Mouse (Mus musculus) kidney, postnatal 25 days (tissue): Measurements from ENCODE around the gene Tns1.
A peak's percentile ranks its signal among the peaks of the same experiment; 100 is the strongest.

Experiments
- DNase-seq, 2 experiments: peaks; one replicate each; pipeline ENCODE4 v3.0.0; 2021; ENCODE audit warnings: mixed read lengths in 2 of 2

Gene Tns1

DNA sequence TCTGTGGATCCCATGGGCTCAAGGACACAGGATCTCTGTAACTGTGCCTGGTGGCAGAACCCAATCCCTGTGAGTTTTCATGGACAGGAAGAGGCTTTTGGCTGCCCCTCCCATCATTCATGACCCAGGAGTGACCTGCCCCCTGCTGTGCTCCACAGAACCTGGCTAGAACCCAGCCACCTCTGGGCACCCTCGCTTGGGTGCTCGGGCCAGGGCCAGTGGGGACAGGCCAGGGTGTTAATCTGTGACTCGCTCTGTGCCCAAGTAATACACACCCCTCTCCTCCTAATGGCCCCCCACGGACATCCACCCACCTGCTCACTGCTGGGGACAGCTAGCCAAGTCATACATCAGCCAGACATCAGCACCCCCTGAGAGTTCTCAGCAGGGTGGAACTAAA lies 65.9 kb downstream of the Tns1 start:
- peak; percentile 91 to 98 for DNase-seq

DNA sequence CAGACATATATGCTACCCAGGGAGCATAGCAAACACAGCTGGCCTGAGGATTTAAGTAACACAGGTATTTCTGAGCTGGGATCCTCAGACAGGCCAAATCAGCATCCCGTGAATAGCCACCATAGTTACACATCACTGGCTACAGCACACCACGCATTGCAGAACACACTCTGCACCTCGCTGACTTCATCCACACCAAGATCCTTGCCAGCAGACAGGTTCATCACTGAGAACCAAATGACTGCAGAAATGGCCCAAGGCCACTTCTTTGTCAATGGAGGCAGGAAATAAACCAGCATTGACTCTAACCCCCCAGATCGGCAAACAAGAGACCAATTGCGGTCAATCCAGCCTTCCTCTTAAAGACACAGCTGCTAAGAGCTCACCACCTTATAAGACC lies 66.7 kb downstream of the Tns1 start:
- DNase-seq: peak; percentile 54 to 85

DNA sequence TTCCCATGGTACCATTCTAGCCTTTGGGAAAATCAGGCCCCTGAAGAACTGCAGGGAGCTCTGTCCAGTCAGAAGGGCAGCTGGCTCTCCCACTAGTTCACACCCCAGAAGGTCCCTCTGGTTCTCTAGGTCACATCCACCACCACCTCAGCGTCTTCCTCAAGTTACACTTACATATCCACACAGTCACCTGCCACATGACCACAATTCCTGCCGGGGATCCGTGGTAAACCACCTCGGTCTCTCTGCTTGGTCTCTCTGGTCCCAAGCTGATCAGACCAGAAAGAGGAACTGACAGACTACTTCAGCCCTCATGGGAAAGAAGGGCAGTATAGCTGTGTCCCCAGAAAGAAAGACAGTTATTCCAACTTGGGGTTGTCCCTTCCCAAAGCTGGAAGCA lies 68.7 kb downstream of the Tns1 start:
- no peak for DNase-seq

DNA sequence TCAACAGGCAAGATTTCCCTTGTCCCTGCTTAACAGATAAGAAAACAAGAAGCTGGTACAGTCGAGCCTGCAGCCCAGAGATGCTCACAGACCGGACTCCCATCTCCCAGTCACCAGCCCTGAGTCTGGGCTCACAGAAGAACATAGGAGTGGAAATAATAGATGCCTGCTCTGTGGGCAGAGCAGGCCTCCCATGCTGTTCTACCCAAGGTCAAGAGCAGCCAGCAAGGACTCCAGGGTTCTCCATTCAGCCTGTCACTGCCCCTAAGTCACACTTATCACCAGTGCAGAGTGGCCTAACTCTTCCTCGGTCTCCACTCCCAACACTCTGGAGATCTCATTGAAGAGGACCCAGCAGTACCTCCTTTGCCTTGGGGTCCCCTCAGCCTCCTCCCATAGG lies 69.8 kb downstream of the Tns1 start:
- DNase-seq: no peak

DNA sequence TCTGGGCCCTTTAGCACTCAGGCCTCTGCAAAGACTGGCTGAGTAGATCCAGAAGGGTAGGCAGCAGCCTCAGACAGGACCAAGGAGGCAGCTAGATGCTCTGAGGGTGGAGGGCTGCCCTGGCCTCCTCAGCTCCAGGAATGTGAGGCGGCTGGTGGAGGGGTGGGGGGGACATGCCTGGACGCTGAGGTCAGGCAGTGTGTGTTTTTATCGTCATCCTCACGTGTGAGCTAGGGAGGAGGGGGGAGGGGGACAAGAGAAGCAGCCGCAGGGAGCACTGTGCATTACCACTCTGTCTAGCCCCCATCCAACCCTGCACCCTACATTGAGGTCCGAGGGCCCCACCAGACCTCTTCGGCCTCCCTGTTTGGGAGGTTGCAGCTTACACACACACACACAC lies 70.2 kb downstream of the Tns1 start:
- DNase-seq: peak in 1 of 2 experiments; percentile 73

DNA sequence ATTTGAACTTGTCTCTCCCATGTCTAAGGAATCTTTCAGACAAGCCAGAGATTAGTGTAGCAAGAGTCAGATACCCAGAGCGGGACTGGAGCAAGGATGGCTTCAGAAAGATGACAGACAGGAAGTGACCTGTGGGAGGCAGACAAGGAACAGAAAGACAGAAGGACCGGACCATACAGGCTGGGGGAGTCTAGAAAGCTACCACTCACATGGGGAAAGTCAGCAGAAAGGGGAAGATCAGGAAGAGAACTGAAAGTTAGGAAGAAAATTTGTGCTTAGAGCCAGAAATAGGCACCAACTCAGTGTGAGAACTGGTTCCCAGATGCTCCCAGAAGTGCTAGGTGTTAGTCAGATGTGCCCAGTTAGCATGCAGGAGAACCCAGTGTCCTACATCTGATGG lies 71.2 kb downstream of the Tns1 start:
- DNase-seq: no peak

DNA sequence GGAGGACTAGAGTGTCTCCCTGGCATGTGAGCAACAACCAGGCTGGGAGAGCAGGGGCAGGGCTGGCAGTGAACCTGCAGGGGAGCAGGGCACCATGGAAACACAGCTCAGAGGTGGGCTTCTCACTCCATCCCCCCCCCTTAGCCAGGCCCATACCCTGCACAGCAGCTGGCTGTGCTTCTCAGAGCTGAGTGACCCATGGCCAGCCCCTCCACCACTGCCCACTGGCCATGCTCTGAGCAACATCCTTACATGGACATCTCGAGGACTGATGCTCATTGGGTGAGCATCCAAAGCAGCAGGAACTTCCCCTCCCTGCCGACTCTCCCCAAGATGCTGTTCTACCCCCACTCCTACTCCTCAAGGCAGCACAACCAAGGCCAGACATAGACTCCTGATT lies 72.9 kb downstream of the Tns1 start:
- no peak for DNase-seq

DNA sequence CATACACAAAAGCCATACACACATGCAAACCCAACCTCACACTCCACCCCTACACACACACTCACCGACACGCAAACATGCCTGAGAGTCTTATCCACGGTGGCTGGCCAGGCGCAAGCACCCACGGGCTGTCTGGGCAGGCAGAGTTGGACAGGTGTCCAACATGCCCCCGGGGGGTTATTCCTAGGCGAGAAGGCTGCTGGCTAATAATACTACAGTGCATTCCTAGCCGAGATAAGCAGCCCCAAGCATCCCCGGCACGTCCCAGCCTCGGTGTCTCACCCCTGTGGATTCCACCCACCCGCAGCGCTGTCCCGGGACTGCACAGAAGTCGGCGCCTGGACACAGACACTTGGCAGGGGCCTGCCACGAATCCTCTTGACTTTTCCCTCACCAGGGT lies 74.8 kb downstream of the Tns1 start:
- peak in 1 of 2 experiments; percentile 64 for DNase-seq

DNA sequence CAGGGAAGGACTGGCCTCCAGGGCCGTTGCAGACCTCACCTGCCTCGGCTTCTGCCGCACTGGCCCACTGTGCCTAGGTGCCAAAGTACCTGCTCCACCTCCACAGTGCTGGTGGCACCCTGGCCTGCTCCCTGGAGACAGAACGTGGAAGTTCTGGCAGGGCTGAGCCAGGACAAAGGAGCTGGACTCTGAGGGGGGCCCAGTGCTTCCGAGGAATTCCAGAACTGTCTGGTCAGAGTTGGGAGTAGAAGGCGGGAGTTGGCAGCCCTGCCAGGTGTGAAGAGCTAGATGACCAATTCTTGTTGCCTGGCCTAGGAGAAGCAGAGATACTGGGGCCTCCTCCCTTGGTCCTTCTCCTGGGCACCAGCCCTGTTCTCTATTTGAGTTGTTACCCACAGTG lies 76.5 kb downstream of the Tns1 start:
- DNase-seq: peak; percentile 92 to 97

DNA sequence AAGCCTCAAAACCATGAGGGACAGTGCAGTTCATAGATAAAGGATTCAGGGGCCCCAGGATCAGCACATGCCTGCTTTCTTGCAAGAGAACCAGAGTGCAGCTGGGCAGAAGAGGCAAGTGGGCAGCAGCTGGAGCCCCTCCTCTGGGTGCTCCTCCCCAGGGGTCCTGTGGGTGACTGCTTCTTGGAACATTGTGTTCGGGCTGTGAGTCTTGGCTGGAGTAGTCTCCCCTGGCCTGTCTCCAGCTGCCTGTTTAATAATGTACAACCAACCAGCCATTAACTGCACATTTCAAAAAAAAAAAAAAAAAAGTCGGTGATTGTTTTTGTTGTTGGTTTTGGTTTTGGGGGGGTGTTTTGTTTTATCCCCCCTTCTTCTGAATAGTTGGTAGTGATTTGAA lies 76.9 kb downstream of the Tns1 start:
- DNase-seq: peak; percentile 92 to 95

DNA sequence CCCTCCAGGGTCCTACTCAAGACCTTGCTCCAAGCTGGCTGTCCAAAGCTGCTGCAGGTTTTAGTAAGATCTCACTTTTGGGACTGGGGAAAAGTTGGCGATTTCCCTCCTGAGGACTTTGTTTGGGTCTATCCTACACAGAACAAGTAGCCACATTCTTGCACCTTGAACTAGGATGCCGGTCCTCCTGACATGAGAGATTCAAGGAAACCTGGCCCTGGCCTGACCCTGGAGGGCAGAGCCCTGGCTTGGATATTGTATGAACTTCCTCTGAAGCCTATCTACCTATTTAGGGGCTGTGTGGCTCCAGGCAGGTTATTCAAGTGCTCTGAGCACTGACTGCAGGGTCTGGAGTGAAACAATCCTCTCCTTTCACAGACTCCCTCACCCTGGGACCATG lies 79.2 kb downstream of the Tns1 start:
- peak in 1 of 2 experiments; percentile 61 for DNase-seq

DNA sequence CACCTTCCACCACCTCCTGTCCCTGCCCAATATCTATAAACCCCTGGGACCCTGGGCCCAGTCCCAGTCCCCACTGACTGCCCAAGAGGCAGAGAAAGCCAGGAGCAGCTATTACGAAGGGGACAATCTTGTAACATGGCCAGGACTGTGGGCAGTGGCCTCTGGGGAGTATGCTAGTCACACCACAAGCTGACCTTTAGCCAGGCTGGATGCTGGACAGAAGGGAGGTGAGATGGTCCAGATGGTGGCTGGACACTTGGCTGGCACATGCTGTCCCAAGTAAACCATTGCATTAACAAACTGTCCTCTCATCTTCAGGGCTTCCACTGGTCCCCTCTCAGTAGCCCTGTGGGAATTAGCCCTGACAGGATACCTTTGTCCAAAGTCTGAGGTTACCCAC lies 79.8 kb downstream of the Tns1 start:
- DNase-seq: peak; percentile 72 to 93

DNA sequence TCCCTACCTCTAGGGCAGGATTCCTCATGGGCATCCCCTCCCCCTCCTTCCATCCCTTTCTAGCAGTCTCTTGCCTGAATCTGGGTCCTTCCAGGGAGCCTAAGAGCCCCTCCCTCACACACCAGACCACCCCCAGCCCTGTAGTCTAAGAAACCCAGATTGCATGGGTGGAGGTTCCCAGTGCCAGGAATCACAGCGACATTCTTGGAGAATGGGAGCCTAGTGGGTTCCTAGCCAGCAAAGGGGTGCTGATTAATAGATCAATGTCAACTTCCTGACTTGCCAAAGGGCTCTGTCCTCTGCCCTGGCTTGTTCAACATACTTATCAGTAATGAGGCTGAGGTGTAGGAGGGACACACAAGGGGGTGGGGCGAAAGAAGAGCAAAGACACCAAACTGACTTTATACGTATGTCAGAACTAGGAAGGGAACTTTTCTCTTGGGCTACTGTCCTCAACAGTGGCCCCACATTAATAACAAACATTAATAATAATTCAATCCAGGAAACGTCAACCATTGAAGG lies 80.6 kb downstream of the Tns1 start:
- DNase-seq: peak in 1 of 2 experiments; percentile 51

DNA sequence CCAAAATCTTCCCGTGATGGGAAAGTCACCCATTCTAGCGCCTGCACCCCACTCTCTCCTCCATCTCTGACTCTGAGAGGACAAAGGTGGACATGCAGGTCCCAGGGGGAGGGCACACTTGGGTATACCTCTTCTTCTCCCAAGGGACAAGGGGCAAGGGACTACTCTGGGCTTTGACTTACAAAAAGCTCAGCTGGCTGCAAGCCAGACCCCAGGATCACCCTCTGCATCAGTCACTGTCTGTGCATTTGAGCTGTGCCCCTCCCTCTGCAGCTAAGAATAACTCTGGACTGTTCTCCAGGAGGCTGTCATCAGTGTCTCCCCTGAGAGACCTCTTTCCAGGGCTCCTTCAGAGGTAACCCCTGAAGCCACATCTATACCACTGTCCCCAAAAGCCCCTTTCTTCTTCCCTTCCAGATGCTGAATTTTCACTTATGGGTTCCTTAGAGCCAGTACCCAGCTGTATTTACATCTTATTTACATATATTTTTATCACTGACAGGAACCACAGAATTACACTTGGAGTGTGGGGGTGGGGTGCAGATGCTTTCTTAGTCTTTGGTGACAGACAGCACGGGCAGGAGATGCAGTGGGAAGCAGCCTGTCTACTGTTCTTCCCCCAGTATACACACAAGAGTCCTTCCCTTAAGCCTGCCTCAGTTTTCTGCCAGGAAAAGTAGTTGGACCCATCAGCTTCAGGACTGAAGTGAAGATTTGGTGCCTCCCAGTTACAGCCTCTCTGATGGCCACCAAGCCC lies 81.4 kb downstream of the Tns1 start:
- peak; percentile 79 to 93 for DNase-seq

DNA sequence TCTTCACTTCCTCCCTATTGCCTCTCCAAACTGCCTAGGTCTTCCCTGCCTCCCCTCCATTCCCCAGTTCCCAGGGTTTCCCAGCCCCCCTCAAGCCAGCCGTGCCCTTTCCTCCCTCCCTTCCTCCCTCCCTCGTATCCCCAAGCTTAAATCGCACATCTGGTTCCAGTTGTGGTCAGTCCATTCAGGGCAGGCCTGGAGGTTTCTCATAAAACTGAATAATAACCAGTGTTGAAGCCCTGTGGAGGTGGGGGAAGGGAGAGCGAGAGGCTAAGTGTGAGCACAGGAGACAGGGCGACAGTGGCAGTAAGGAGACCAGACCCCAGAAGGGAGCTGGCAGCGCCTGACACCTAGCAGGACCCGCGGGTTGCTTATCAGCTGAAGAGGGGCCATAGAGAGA lies 82.6 kb downstream of the Tns1 start:
- DNase-seq: peak in 1 of 2 experiments; percentile 72

DNA sequence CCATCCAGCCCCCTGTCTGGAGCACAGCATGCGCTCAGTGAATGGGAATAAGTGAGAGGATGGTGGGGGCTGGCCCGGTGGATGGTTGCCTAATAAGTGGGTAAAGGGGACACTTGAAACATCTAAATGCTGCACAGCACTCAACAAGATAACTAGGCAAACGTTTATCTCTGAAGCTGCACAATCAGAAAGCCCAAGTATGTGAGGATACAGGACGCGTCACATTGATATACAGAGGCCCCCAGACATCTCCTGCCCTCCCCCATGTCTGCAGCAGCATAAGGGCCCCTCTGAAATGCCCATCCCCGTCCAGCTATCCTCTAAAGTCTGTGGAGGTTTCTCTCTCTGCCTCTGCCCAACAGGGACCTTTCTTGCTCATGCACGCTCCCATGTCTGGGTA lies 83.1 kb downstream of the Tns1 start:
- no peak for DNase-seq

DNA sequence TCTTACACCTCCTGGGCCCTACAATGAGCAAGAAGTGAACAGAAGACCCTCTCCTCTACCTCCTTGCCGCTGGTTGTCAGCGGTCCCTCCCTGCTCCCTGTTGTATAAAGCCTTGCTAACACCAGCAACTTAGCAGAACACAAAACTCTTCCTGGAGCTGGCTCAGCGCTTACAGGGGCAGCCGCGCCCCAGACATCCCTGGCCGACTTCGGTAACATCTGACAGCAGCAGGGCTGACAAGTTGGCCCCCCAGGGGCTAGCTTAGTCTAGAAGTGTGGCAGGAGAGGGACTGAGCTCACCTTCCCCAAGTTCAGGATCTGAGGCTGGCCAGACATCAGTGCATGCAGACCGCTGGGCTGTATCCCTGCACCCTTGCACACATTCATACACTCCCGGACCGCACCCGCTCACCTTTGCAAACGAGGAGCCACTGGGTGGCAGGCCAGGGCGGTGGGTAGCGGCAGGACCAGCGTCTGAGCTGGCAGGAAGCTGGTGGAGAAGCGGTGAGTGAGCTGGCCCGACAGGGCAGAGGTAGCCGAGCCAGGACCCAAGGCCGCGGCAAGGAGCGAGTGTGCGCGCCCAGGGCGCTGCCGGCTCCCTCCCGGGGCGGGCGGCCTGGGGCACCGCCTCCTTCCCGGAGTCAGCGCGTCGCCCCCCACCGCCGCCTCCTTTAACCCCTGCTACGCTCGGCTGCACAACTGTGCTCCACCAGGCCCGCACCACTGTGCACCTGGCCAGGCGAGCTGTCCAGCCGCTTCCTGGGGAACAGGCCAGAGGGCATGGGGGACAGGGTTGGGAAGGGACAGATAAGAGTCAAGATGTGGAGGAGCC lies 87.5 kb downstream of the Tns1 start:
- DNase-seq: peak; percentile 83 to 95

DNA sequence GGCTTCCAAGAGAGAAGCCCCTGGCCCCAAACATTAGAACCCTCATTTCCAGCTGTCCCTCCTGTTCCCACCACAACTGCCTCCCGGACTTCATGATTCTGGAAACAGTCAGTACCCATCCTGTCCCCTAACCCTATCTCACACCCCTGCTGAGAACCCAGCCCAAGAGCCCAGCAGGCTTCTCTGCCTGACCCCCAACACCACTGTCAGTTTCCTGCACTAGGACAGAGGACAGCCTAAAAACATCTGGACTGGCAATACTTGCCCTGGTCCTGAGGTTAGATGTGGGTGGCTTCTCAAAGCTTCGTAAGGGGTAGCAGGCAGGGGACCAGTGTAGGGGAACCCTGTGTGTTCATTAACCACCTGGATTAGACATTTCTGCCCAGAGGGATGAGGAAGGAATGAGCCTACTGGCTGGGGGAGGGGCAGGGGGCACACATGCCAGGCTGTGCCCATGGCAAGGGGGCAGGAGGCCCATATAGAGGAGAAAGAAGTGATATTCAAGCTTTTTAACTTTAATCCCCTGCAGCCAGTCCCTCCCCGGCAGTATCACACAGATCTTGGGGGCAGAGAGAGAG lies 88.2 kb downstream of the Tns1 start:
- peak; percentile 91 to 95 for DNase-seq

DNA sequence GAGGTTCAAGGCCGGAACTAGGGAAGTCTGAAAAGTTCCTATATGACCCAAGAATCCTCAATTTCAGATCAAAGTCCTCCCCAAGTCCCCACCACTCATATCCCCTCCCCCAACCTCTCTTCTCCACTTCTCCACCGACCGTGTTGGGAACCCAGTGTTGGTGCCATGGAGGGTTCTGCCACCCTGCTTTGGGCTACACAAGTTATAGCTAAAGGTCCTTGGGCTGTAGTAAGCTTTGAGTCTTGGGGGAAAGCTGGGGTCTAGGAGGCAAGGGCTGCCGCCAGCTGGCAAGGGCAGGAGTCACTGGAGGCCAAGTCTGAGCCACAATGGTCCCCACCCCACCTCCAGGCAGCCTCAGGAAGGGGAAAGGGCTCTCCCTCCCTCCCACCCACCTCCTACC lies 88.8 kb downstream of the Tns1 start:
- peak; percentile 36 to 54 for DNase-seq

DNA sequence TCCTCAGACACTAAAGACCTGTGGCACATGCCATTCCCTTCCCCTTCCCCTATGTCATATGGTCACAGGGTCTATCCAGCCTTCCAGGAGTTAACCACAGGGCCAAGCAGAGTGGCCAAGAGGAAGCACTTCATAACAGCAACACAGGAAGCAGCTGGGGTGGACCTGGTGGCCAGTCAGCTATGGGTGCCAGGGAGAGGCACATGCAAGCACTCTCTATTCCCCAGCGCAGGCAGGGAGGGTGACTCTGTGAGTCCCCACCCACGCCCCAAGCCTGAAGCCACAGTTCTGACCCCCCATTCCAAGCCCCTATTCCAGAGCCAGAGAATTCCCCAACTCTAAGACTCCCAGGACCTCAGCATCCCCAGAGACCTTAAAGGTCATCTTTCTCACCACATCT lies 89.5 kb downstream of the Tns1 start:
- DNase-seq: peak; percentile 68 to 88

DNA sequence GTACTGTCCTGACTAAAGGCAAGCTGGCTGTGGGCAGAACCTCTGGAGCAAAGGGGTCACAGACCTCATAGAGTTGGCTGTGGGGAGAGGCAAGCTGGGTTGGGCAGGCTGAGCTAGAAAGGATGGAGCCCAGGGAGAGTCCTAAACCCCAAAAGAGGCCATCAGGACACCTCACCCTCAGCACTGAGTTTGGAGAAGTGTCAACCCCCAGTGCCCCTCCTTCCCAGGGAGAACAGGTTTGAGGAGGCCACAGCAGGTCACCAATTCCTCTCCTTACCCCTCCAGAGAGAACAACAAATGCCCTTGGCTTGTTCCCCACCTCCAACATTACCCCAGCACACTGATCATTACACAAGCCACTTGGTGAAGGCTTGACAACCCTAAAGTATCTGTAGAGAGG lies 90.0 kb downstream of the Tns1 start:
- DNase-seq: peak; percentile 38 to 76

DNA sequence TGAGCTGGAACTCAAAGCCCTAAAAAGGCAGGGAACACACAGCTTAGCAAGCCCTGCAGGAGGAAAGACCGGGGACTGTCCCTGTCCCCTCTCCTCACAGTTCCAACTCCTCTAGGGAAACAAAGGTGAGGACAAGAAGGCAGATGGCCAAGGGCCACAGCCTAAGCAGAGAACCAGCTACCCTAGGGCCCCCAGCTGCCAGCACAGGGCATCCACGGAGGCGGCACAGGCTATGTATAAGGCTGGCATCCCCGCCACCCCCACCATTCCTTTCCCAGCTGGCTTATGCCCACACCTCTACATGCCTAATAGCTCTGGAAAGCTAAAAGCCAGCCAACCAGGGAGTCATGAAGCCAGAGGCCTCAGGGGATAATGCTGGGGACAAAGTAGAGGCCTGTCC lies 90.8 kb downstream of the Tns1 start:
- DNase-seq: peak; percentile 74 to 88

DNA sequence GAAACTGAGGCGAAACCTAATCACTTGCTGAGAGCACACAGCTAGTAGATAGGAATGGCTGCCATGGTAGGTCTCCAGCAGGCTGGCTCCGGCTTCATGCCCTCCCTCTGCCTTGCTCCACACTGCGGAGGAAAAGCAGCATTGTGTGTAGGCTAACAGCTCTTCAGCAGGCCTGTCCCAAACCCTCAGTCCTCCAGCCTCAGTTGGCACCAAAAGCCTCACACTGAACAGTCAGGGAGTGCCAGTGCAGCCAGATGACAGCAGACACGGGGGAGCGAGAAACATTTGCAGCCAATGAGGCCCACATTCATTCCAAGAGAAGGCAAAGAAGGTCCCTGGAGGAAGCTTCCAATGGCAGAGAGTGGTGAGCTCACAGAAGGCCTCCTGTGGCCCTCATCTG lies 91.3 kb downstream of the Tns1 start:
- DNase-seq: peak; percentile 28 to 59
